Comparison of ENCODE assay signal across 17 mouse cellular contexts in the genomic region with DNA sequence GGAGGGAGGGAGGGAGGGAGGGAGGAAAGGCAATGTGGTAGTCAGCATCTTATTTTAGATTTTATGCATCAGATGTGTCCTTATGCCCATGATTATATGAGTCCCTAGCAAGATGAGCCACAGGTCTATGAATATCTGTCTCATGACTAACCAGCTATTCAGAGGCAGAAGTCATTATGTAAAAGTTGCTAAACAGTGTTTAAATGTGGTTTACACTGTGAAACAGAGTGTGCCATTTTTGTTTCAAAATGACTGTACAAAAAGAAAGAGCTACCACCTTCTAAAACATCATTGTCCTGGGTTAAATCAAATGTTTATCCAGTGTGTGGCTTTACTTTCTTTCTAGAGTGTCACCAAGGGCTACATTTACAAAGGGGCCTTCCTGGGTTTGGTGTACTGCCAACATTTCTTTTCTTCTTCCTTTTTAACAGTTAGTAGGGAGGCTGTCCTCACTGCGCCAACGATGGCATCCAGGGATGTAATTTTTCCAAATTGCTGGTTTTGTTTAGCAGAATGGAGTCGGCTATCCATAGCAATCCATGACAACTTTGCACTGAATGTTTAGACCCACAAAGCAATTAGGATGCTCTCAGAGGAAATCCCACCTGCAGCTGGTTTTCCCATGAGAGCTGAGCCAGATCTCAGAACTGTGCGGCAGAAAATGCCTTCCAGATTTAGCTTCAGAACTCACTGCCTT.
DNase-seq lines count a peak whose midpoint lies in the region; ATAC-seq and TF ChIP-seq lines count a peak whose summit lies in the region.
"Had no signal": no experiment of that assay in that cellular context is flagged by ENCODE, and none has a peak within 500 bp of the region (broad histone marks: within the 10 kb centered on the region; RNA-seq: fewer than 3 reads in every experiment).

No protein-coding gene starts in this region.

- intact Hi-C loops in left cerebral cortex, adult 2 months (cut with DNase I): no loop called here

- H3K27me3 ChIP-seq in forebrain, embryonic 15.5 days: no peaks in the 10 kb centered on the region
- no peaks in the 10 kb centered on the region for H3K27me3 ChIP-seq in forebrain, embryonic 13.5 days
- H3K27me3 ChIP-seq in midbrain, embryonic 14.5 days (ENCODE audit: control insufficient read depth, insufficient read depth, low read length): no peaks in the 10 kb centered on the region
- H3K27me3 ChIP-seq in midbrain, embryonic 10.5 days (ENCODE audit: low read depth, poor library complexity, severe bottlenecking): no peaks in the 10 kb centered on the region
- no peaks in the 10 kb centered on the region for H3K27me3 ChIP-seq in intestine, postnatal 0 days (replicated peaks; ENCODE audit: control insufficient read depth, insufficient read depth, low read length)
- H3K27me3 ChIP-seq: embryonic facial prominence, embryonic 13.5 days; lung, embryonic 15.5 days; neural tube, embryonic 15.5 days had no signal

- no peak overlapping the region for H3K27ac ChIP-seq in forebrain, embryonic 15.5 days (replicated peaks)
- no peak overlapping the region for H3K27ac ChIP-seq in forebrain, embryonic 13.5 days
- no peak overlapping the region for H3K27ac ChIP-seq in midbrain, embryonic 14.5 days (replicated peaks; ENCODE audit: low read depth, low read length)
- no peak overlapping the region for H3K27ac ChIP-seq in midbrain, embryonic 10.5 days (replicated peaks)
- H3K27ac ChIP-seq in left cerebral cortex, adult 2 months: peak overlapping the region; percentile 63
- H3K27ac ChIP-seq in intestine, postnatal 0 days (ENCODE audit: low read depth, low read length): no peak overlapping the region
- H3K27ac ChIP-seq: embryonic facial prominence, embryonic 13.5 days; heart, adult 2 months; hindbrain, embryonic 14.5 days; lung, embryonic 15.5 days; neural tube, embryonic 15.5 days had no signal

- no peaks in the 10 kb centered on the region for H3K4me1 ChIP-seq in forebrain, embryonic 15.5 days
- H3K4me1 ChIP-seq in forebrain, embryonic 13.5 days: no peaks in the 10 kb centered on the region
- H3K4me1 ChIP-seq in midbrain, embryonic 14.5 days (ENCODE audit: control insufficient read depth, insufficient read depth, low read length): no peaks in the 10 kb centered on the region
- no peaks in the 10 kb centered on the region for H3K4me1 ChIP-seq in midbrain, embryonic 10.5 days
- no peaks in the 10 kb centered on the region for H3K4me1 ChIP-seq in intestine, postnatal 0 days (replicated peaks; ENCODE audit: control insufficient read depth, insufficient read depth, low read length)
- H3K4me1 ChIP-seq: embryonic facial prominence, embryonic 13.5 days; lung, embryonic 15.5 days; neural tube, embryonic 15.5 days had no signal

- H3K9ac ChIP-seq in forebrain, embryonic 15.5 days (replicated peaks): no peak overlapping the region
- no peak overlapping the region for H3K9ac ChIP-seq in forebrain, embryonic 13.5 days
- no peak overlapping the region for H3K9ac ChIP-seq in midbrain, embryonic 14.5 days (replicated peaks; ENCODE audit: low read length)
- H3K9ac ChIP-seq in intestine, postnatal 0 days (ENCODE audit: low read depth, low read length): no peak overlapping the region
- H3K9ac ChIP-seq: embryonic facial prominence, embryonic 13.5 days; hindbrain, embryonic 14.5 days; lung, embryonic 15.5 days; neural tube, embryonic 15.5 days had no signal

- H3K9me3 ChIP-seq in forebrain, embryonic 15.5 days: no peaks in the 10 kb centered on the region
- H3K9me3 ChIP-seq in forebrain, embryonic 13.5 days (replicated peaks): no peaks in the 10 kb centered on the region
- no peaks in the 10 kb centered on the region for H3K9me3 ChIP-seq in midbrain, embryonic 14.5 days (ENCODE audit: control insufficient read depth, low read length)
- no peaks in the 10 kb centered on the region for H3K9me3 ChIP-seq in midbrain, embryonic 10.5 days (replicated peaks)
- no peaks in the 10 kb centered on the region for H3K9me3 ChIP-seq in intestine, postnatal 0 days (ENCODE audit: control insufficient read depth)
- H3K9me3 ChIP-seq: embryonic facial prominence, embryonic 13.5 days; lung, embryonic 15.5 days; neural tube, embryonic 15.5 days had no signal

- H3K4me3 ChIP-seq in forebrain, embryonic 15.5 days: no peak overlapping the region
- no peak overlapping the region for H3K4me3 ChIP-seq in forebrain, embryonic 13.5 days
- H3K4me3 ChIP-seq in midbrain, embryonic 14.5 days (replicated peaks; ENCODE audit: low read depth, low read length): no peak overlapping the region
- no peak overlapping the region for H3K4me3 ChIP-seq in midbrain, embryonic 10.5 days
- H3K4me3 ChIP-seq in left cerebral cortex, adult 2 months: no peak overlapping the region
- H3K4me3 ChIP-seq in intestine, postnatal 0 days (ENCODE audit: low read depth, low read length): no peak overlapping the region
- H3K4me3 ChIP-seq: embryonic facial prominence, embryonic 13.5 days; heart, adult 2 months; lung, embryonic 15.5 days; neural tube, embryonic 15.5 days had no signal

- 40% methylated on average over 4 of the region's 4 CpGs for WGBS in forebrain, embryonic 15.5 days
- WGBS in forebrain, embryonic 13.5 days: 63% methylated on average over 4 of the region's 4 CpGs
- WGBS in midbrain, embryonic 14.5 days: 73% methylated on average over 4 of the region's 4 CpGs
- WGBS in midbrain, embryonic 10.5 days: 85% methylated on average over 4 of the region's 4 CpGs
- 64% methylated on average over 4 of the region's 4 CpGs for WGBS in intestine, postnatal 0 days

- no peak for TF ChIP-seq CTCF in left cerebral cortex, adult 2 months (IDR thresholded peaks at IDR 0.05)
- no peak for TF ChIP-seq CTCF in intestine, postnatal 0 days (IDR thresholded peaks at IDR 0.05; ENCODE audit: low read depth)

- 0 out of 2 replicates have a peak, but pooled peaks have one; percentile 35 for ATAC-seq in forebrain, embryonic 15.5 days (replicated peaks)
- no peak for ATAC-seq in forebrain, embryonic 13.5 days
- no peak for ATAC-seq in midbrain, embryonic 14.5 days (ENCODE audit: low FRiP score, low TSS enrichment)
- ATAC-seq in intestine, postnatal 0 days: no peak

- H3K4me2 ChIP-seq in forebrain, embryonic 15.5 days (replicated peaks): no peak overlapping the region
- no peak overlapping the region for H3K4me2 ChIP-seq in forebrain, embryonic 13.5 days
- H3K4me2 ChIP-seq in midbrain, embryonic 14.5 days (ENCODE audit: low read length): no peak overlapping the region
- no peak overlapping the region for H3K4me2 ChIP-seq in intestine, postnatal 0 days (replicated peaks; ENCODE audit: low read depth)
- H3K4me2 ChIP-seq: embryonic facial prominence, embryonic 13.5 days; hindbrain, embryonic 14.5 days; liver, embryonic 11.5 days; lung, embryonic 15.5 days; neural tube, embryonic 15.5 days had no signal

- peak; percentile 2 for DNase-seq in midbrain, embryonic 14.5 days
- DNase-seq in midbrain, embryonic 10.5 days (ENCODE audit: low spot score): no peak
- peak in 1 of 2 experiments; percentile 14 for DNase-seq in left cerebral cortex, adult 2 months (ENCODE audit: extremely low spot score in 1 of 2, low spot score in 2 of 2)
- DNase-seq in telencephalon, adult 2 months (ENCODE audit: low read depth, low spot score): peak; percentile 73
- no peak for DNase-seq in adrenal gland, postnatal 25 days
- DNase-seq: cerebellum, postnatal 25 days; heart, adult 2 months; kidney, adult 18-20 months; thymus, postnatal 14 days had no signal

- no peaks in the 10 kb centered on the region for H3K36me3 ChIP-seq in forebrain, embryonic 15.5 days
- no peaks in the 10 kb centered on the region for H3K36me3 ChIP-seq in forebrain, embryonic 13.5 days (ENCODE audit: poor library complexity, severe bottlenecking)
- H3K36me3 ChIP-seq in midbrain, embryonic 14.5 days (ENCODE audit: control insufficient read depth, insufficient read depth, low read length): no peaks in the 10 kb centered on the region
- H3K36me3 ChIP-seq in midbrain, embryonic 10.5 days: no peaks in the 10 kb centered on the region
- no peaks in the 10 kb centered on the region for H3K36me3 ChIP-seq in intestine, postnatal 0 days (ENCODE audit: control insufficient read depth, insufficient read depth)
- H3K36me3 ChIP-seq: embryonic facial prominence, embryonic 13.5 days; lung, embryonic 15.5 days; neural tube, embryonic 15.5 days had no signal

Comparison
In these comparisons a context has a peak if more than half of its experiments do, and no peak if none do; other contexts are left out.
1. DNase-seq: peak in midbrain, embryonic 14.5 days (single experiment) and telencephalon, adult 2 months (single experiment); none in midbrain, embryonic 10.5 days (single experiment) and adrenal gland, postnatal 25 days (single experiment).